12 mouse cellular contexts compared by ENCODE assay signal in genomic region chr5:66798135-66798534, GRCm38 (mm10). TPM values are rescaled to one million over a fixed set of nuclear protein-coding genes. Genes with fewer than 3 reads are reported as not detected.
DNase-seq lines count a peak whose midpoint lies in the region; ATAC-seq and TF ChIP-seq lines count a peak whose summit lies in the region.
"Had no signal": no experiment of that assay in that cellular context is flagged by ENCODE, and none has a peak within 500 bp of the region (broad histone marks: within the 10 kb centered on the region; RNA-seq: fewer than 3 reads in every experiment).

No protein-coding gene starts in this region.

- H3K36me3 ChIP-seq in heart, postnatal 0 days (replicated peaks; ENCODE audit: control insufficient read depth, insufficient read depth, low read length): no peaks in the 10 kb centered on the region
- H3K36me3 ChIP-seq in midbrain, embryonic 10.5 days: no peaks in the 10 kb centered on the region
- H3K36me3 ChIP-seq in intestine, embryonic 15.5 days: no peaks in the 10 kb centered on the region

- no peak for DNase-seq in heart, postnatal 0 days (ENCODE audit: low spot score)
- no peak for DNase-seq in heart, postnatal 36 days
- peak; percentile 11 for DNase-seq in testis, postnatal 14 days (ENCODE audit: low spot score)
- DNase-seq in testis, postnatal 10 days (ENCODE audit: low spot score): no peak
- no peak for DNase-seq in midbrain, embryonic 10.5 days (ENCODE audit: low spot score)
- no peak for DNase-seq in right cerebral cortex, postnatal 4 days
- DNase-seq in cerebellum, adult 18-20 months: no peak
- DNase-seq: right cerebral cortex, adult 18-20 months; thymus, postnatal 14 days had no signal

- intact Hi-C loops in heart, postnatal 36 days (cut with DNase I): loop anchor here (5.0 kb wide), 1 partner anchor 51 kb away; the partner anchor contains the start of gene Limch1

- no peak overlapping the region for H3K4me3 ChIP-seq in heart, postnatal 0 days (ENCODE audit: low read depth, low read length)
- no peak overlapping the region for H3K4me3 ChIP-seq in midbrain, embryonic 10.5 days
- H3K4me3 ChIP-seq in intestine, embryonic 15.5 days (replicated peaks): no peak overlapping the region
- H3K4me3 ChIP-seq: megakaryocyte, embryonic 14.5 days had no signal

- WGBS in heart, postnatal 0 days: 57% methylated on average over 3 of the region's 3 CpGs
- WGBS in midbrain, embryonic 10.5 days: 61% methylated on average over 3 of the region's 3 CpGs
- WGBS in intestine, embryonic 15.5 days: 42% methylated on average over 3 of the region's 3 CpGs

- H3K4me2 ChIP-seq in heart, postnatal 0 days (ENCODE audit: low read depth, low read length): no peak overlapping the region
- no peak overlapping the region for H3K4me2 ChIP-seq in intestine, embryonic 15.5 days (replicated peaks)

- no peak for ATAC-seq in heart, postnatal 0 days (ENCODE audit: insufficient read depth, low read depth)
- ATAC-seq in intestine, embryonic 15.5 days: no peak

- no peak for TF ChIP-seq CTCF in heart, postnatal 0 days (IDR thresholded peaks at IDR 0.05; ENCODE audit: low read depth)

- no peak overlapping the region for H3K9ac ChIP-seq in heart, postnatal 0 days (replicated peaks; ENCODE audit: low read depth, low read length)
- H3K9ac ChIP-seq in intestine, embryonic 15.5 days: no peak overlapping the region

- TF ChIP-seq EP300 in heart, postnatal 0 days (IDR thresholded peaks at IDR 0.05; ENCODE audit: low read depth): no peak

- no peaks in the 10 kb centered on the region for H3K27me3 ChIP-seq in heart, postnatal 0 days (ENCODE audit: control insufficient read depth, insufficient read depth, low read length)
- H3K27me3 ChIP-seq in midbrain, embryonic 10.5 days (ENCODE audit: low read depth, poor library complexity, severe bottlenecking): no peaks in the 10 kb centered on the region; the same call in 1 of the 2 replicates
- H3K27me3 ChIP-seq in intestine, embryonic 15.5 days (replicated peaks): no peaks in the 10 kb centered on the region
- H3K27me3 ChIP-seq: CH12.LX; megakaryocyte, embryonic 14.5 days had no signal

- no peaks in the 10 kb centered on the region for H3K9me3 ChIP-seq in heart, postnatal 0 days (replicated peaks; ENCODE audit: control insufficient read depth, low read length)
- H3K9me3 ChIP-seq in midbrain, embryonic 10.5 days (replicated peaks): no peaks in the 10 kb centered on the region
- no peaks in the 10 kb centered on the region for H3K9me3 ChIP-seq in intestine, embryonic 15.5 days

- H3K27ac ChIP-seq in heart, postnatal 0 days (ENCODE audit: low read depth): peak overlapping the region; percentile 7; the same call in 1 of the 2 replicates
- peak overlapping the region; percentile 60; the same call in 1 of the 2 replicates for H3K27ac ChIP-seq in midbrain, embryonic 10.5 days (replicated peaks)
- H3K27ac ChIP-seq in intestine, embryonic 15.5 days: no peak overlapping the region

- H3K4me1 ChIP-seq in heart, postnatal 0 days (ENCODE audit: control insufficient read depth, insufficient read depth): 0 out of 2 replicates have a peak, but pooled peaks cover 8% of the 10 kb centered on the region
- peaks cover 59% of the 10 kb centered on the region for H3K4me1 ChIP-seq in midbrain, embryonic 10.5 days
- peaks cover 19% of the 10 kb centered on the region for H3K4me1 ChIP-seq in intestine, embryonic 15.5 days (replicated peaks)
- H3K4me1 ChIP-seq: megakaryocyte, embryonic 14.5 days had no signal

RNA-seq across cellular contexts. Expression of gene Limch1, which starts 52.5 kb away (rescaled TPM):
- total RNA-seq in heart, postnatal 0 days (2014; rRNA removed; ENCODE audit: low replicate concordance): 30.0 and 33.8 TPM in 2 replicates
- polyA plus RNA-seq in heart, postnatal 0 days (2015; fragmentation: Nextera tagmentation; extraction: Ambion mirVana): 19.0 and 21.1 TPM in 2 replicates
- 100 to 1,000 TPM; 238 to 297 TPM for total RNA-seq in heart, postnatal 36 days (2021)
- 33.2 and 37.2 TPM in 2 replicates for polyA plus RNA-seq in midbrain, embryonic 10.5 days (2016; fragmentation: Nextera tagmentation; extraction: Ambion mirVana)
- polyA plus RNA-seq in intestine, embryonic 15.5 days (2015; fragmentation: Nextera tagmentation; extraction: Ambion mirVana): 11.3 and 11.7 TPM in 2 replicates
